Mouse (Mus musculus): ENCODE data around the gene Ush2a.

DNA sequence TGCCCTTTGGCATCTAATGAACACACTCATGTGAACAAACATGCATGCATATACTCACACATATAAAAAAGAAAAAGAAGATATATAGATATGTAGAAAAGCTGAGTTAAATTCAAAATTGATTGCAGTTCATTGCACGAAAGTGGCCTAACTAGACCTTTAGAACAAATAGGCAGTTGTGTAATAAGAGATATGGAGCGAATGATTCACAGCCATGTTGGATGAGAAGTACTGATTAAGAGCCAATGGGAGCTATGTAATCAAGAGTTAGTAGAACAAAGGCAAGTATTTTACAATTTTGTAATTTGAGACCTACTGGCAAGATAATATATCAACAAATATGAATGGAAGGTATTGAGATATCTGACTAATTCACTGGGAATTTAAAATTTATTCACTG is 68.6 kb downstream of the Ush2a start:
- no peak for TF ChIP-seq CTCF (IDR thresholded peaks at IDR 0.05; ENCODE audit: low read depth, low read length)
- no peak for TF ChIP-seq POLR2A (IDR thresholded peaks at IDR 0.05; ENCODE audit: extremely low read depth, insufficient read depth, low read length)
